Mouse (Mus musculus) right cerebral cortex, postnatal 14 days (tissue): Measurements from ENCODE around the gene Ephx4.

Source experiments
- DNase-seq: peaks from one replicate; pipeline ENCODE4 v3.0.0; 2022

Gene Ephx4

GRCm38 (mm10) chr5:107436185-107436584 lies 33.6 kb downstream of the Ephx4 start:
- no peak for DNase-seq

GRCm38 (mm10) chr5:107436587-107437209 lies 34.2 kb downstream of the Ephx4 start:
- no peak for DNase-seq

GRCm38 (mm10) chr5:107437464-107438281 lies 35.1 kb downstream of the Ephx4 start, which contains the start of gene Btbd8:
Gene Btbd8 (plus strand): TSS chr5:107437997.
- peak; percentile 92 for DNase-seq

GRCm38 (mm10) chr5:107438353-107438752 lies 35.8 kb downstream of the Ephx4 start:
- DNase-seq: no peak

GRCm38 (mm10) chr5:107441881-107442280 lies 39.3 kb downstream of the Ephx4 start:
- no peak for DNase-seq

- DNase-seq: no peak
Observed at GRCm38 (mm10) chr5:107444251-107444650, 41.7 kb downstream of the Ephx4 start.

GRCm38 (mm10) chr5:107447977-107448376 lies 45.4 kb downstream of the Ephx4 start:
- no peak for DNase-seq

- DNase-seq: no peak
Observed at GRCm38 (mm10) chr5:107448784-107449183, 46.2 kb downstream of the Ephx4 start.

- no peak for DNase-seq
Observed at GRCm38 (mm10) chr5:107449620-107450019, 47.1 kb downstream of the Ephx4 start.

- no peak for DNase-seq
Observed at GRCm38 (mm10) chr5:107450299-107450698, 47.8 kb downstream of the Ephx4 start.

- DNase-seq: no peak
Observed at GRCm38 (mm10) chr5:107462147-107463076, 59.9 kb downstream of the Ephx4 start.

GRCm38 (mm10) chr5:107466501-107466900 lies 64.0 kb downstream of the Ephx4 start:
- DNase-seq: no peak

- no peak for DNase-seq
Observed at GRCm38 (mm10) chr5:107467098-107467497, 64.6 kb downstream of the Ephx4 start.

- no peak for DNase-seq
Observed at GRCm38 (mm10) chr5:107470600-107471329, 68.2 kb downstream of the Ephx4 start.
